Mouse (Mus musculus) forebrain, embryonic 15.5 days (tissue): Measurements from ENCODE around the gene Nup210l. TPM values are rescaled to one million over a fixed set of nuclear protein-coding genes. Genes with fewer than 3 reads are reported as not detected.

Experiments used
- ATAC-seq: fragments of 200-750 bp; cut with Nextera tagmentation; replicated peaks from 2 replicates; pipeline ENCODE4 v1.8.0; 2017; ENCODE audit warnings: mild to moderate bottlenecking, moderate TSS enrichment, moderate library complexity
- H3K27ac ChIP-seq: fragments of 300-500 bp; sonication (generic); replicated peaks from 2 replicates; pipeline ENCODE4 v1.5.1; 2015; ENCODE audit warnings: mild to moderate bottlenecking, inconsistent platforms
- H3K27me3 ChIP-seq: fragments of 300-500 bp; sonication (generic); 2 replicates; pipeline ENCODE4 v1.6.1; 2015; ENCODE audit warnings: inconsistent platforms
- H3K36me3 ChIP-seq: fragments of 300-500 bp; sonication (generic); 2 replicates; pipeline ENCODE4 v1.6.1; 2015; ENCODE audit warnings: mild to moderate bottlenecking, inconsistent platforms
- H3K4me1 ChIP-seq: fragments of 300-500 bp; sonication (generic); 2 replicates; pipeline ENCODE4 v1.6.1; 2015; ENCODE audit warnings: inconsistent platforms
- H3K4me2 ChIP-seq: fragments of 300-500 bp; sonication (generic); replicated peaks from 2 replicates; pipeline ENCODE4 v1.6.1; 2015; ENCODE audit warnings: mild to moderate bottlenecking, inconsistent platforms
- H3K4me3 ChIP-seq: fragments of 300-500 bp; sonication (generic); 2 replicates; pipeline ENCODE4 v1.5.1; 2015; ENCODE audit warnings: mild to moderate bottlenecking, inconsistent platforms
- H3K9ac ChIP-seq: fragments of 300-500 bp; sonication (generic); replicated peaks from 2 replicates; pipeline ENCODE4 v1.6.1; 2015; ENCODE audit warnings: mild to moderate bottlenecking, inconsistent platforms
- H3K9me3 ChIP-seq: fragments of 300-500 bp; sonication (generic); 2 replicates; pipeline ENCODE4 v1.6.1; 2016; ENCODE audit warnings: inconsistent platforms
- WGBS: fragments of 180-500 bp; shearing (Covaris S2); methylation state at CpG from one replicate; pipeline ENCODE4 v1.1.7; 2015; ENCODE audit warnings: mixed read lengths; 5-methylcytosine and 5-hydroxymethylcytosine counted together
- polyA plus RNA-seq: library from polyadenylated mRNA; unstranded; fragments of >200 nt; fragmentation: Nextera tagmentation; extraction: Ambion mirVana; gene quantifications from 2 replicates; pipeline ENCODE4 v1.2.1, GENCODE M21; 2015

The Nup210l gene
- polyA plus RNA-seq: 0.23 and 0.29 TPM in 2 replicates

- no peak within 1 kb of the TSS for H3K4me3 ChIP-seq
- H3K4me2 ChIP-seq: no peak within 1 kb of the TSS
- H3K36me3 ChIP-seq: peaks cover 16% of the 10 kb centered on the region
- no peaks in the 10 kb centered on the region for H3K9me3 ChIP-seq
- WGBS: 83% methylated on average over 13 of the region's 13 CpGs
- H3K9ac ChIP-seq: no peak within 1 kb of the TSS
- no peaks in the 10 kb centered on the region for H3K27me3 ChIP-seq
- no peaks in the 10 kb centered on the region for H3K4me1 ChIP-seq
- ATAC-seq: no peak
- H3K27ac ChIP-seq: no peak within 1 kb of the TSS
These were observed at the start of gene Nup210l for GRCm38 (mm10) chr3:90103938-90104337. Gene Nup210l (plus strand): TSS chr3:90104132.

- peaks cover 61% of the 10 kb centered on the region for H3K36me3 ChIP-seq
- H3K4me3 ChIP-seq: no peak overlapping the region
- H3K27me3 ChIP-seq: no peaks in the 10 kb centered on the region
- 0 out of 2 replicates have a peak, but pooled peaks cover 2% of the 10 kb centered on the region for H3K4me1 ChIP-seq
- ATAC-seq: no peak
- H3K4me2 ChIP-seq: no peak overlapping the region
- H3K9me3 ChIP-seq: no peaks in the 10 kb centered on the region
- no peak overlapping the region for H3K27ac ChIP-seq
- WGBS: 96% methylated on average over 6 of the region's 6 CpGs
- H3K9ac ChIP-seq: no peak overlapping the region
These were observed 42.4 kb upstream of the Nup210l start for GRCm38 (mm10) chr3:90061549-90061948.

GRCm38 (mm10) chr3:90062539-90062938 lies 41.4 kb upstream of the Nup210l start:
- ATAC-seq: no peak
- H3K4me1 ChIP-seq: no peaks in the 10 kb centered on the region
- H3K4me3 ChIP-seq: no peak overlapping the region
- H3K9me3 ChIP-seq: no peaks in the 10 kb centered on the region
- no peak overlapping the region for H3K27ac ChIP-seq
- H3K36me3 ChIP-seq: peaks cover 52% of the 10 kb centered on the region
- WGBS: 73% methylated on average over 2 of the region's 2 CpGs
- H3K27me3 ChIP-seq: no peaks in the 10 kb centered on the region
- H3K9ac ChIP-seq: no peak overlapping the region
- no peak overlapping the region for H3K4me2 ChIP-seq

- H3K36me3 ChIP-seq: peaks cover 40% of the 10 kb centered on the region
- WGBS: 89% methylated on average over 3 of the region's 3 CpGs
These were observed 39.5 kb upstream of the Nup210l start for GRCm38 (mm10) chr3:90064383-90064782.

GRCm38 (mm10) chr3:90065553-90065952 lies 38.4 kb upstream of the Nup210l start:
- Histone ChIP-seq H3K36me3 (peaks cover 34% of the 10 kb centered on the region), H3K27me3 (no peaks in the 10 kb centered on the region), H3K9ac (no peak overlapping the region), H3K4me2 (no peak overlapping the region), H3K9me3 (no peaks in the 10 kb centered on the region), H3K27ac (no peak overlapping the region), H3K4me1 (no peaks in the 10 kb centered on the region), H3K4me3 (no peak overlapping the region)
- WGBS: 63% methylated on average over 3 of the region's 3 CpGs
- ATAC-seq: no peak

More at GRCm38 (mm10) chr3:90064383-90064782, 39.5 kb upstream of the Nup210l start:
- ATAC-seq: no peak
- Histone ChIP-seq H3K9me3 (no peaks in the 10 kb centered on the region), H3K27ac (no peak overlapping the region), H3K27me3 (no peaks in the 10 kb centered on the region), H3K4me3 (no peak overlapping the region), H3K4me2 (no peak overlapping the region), H3K9ac (no peak overlapping the region), H3K4me1 (no peaks in the 10 kb centered on the region)

- 87% methylated on average over 4 of the region's 4 CpGs for WGBS
- Histone ChIP-seq H3K27ac (no peak overlapping the region), H3K4me2 (no peak overlapping the region), H3K4me3 (no peak overlapping the region), H3K9ac (no peak overlapping the region), H3K36me3 (peaks cover 11% of the 10 kb centered on the region), H3K4me1 (no peaks in the 10 kb centered on the region), H3K9me3 (no peaks in the 10 kb centered on the region), H3K27me3 (no peaks in the 10 kb centered on the region)
- no peak for ATAC-seq
These were observed 36.1 kb upstream of the Nup210l start for GRCm38 (mm10) chr3:90067851-90068250.

GRCm38 (mm10) chr3:90069688-90070087 lies 34.2 kb upstream of the Nup210l start:
- Histone ChIP-seq H3K36me3 (peaks cover 9% of the 10 kb centered on the region; the same call in 1 of the 2 replicates), H3K9me3 (no peaks in the 10 kb centered on the region), H3K27me3 (no peaks in the 10 kb centered on the region), H3K27ac (no peak overlapping the region), H3K4me3 (no peak overlapping the region), H3K9ac (no peak overlapping the region), H3K4me1 (no peaks in the 10 kb centered on the region), H3K4me2 (no peak overlapping the region)
- WGBS: 86% methylated on average over 7 of the region's 7 CpGs
- ATAC-seq: no peak

GRCm38 (mm10) chr3:90072294-90072693 lies 31.6 kb upstream of the Nup210l start, which contains the start of gene Tpm3:
Gene Tpm3 (plus strand): TSS chr3:90072649.
- WGBS: 76% methylated on average over 4 of the region's 4 CpGs
- H3K27ac ChIP-seq: no peak within 1 kb of the TSS
- H3K4me1 ChIP-seq: peaks cover 3% of the 10 kb centered on the region
- H3K4me3 ChIP-seq: no peak within 1 kb of the TSS
- ATAC-seq: no peak
- no peak within 1 kb of the TSS for H3K4me2 ChIP-seq
- no peaks in the 10 kb centered on the region for H3K9me3 ChIP-seq
- no peaks in the 10 kb centered on the region for H3K27me3 ChIP-seq
- H3K9ac ChIP-seq: no peak within 1 kb of the TSS
- no peaks in the 10 kb centered on the region for H3K36me3 ChIP-seq

- ATAC-seq: no peak
These were observed 26.8 kb upstream of the Nup210l start for GRCm38 (mm10) chr3:90076921-90077716.

GRCm38 (mm10) chr3:90078224-90078623 lies 25.7 kb upstream of the Nup210l start:
- Histone ChIP-seq H3K9me3 (no peaks in the 10 kb centered on the region), H3K9ac (no peak overlapping the region), H3K4me3 (no peak overlapping the region), H3K36me3 (no peaks in the 10 kb centered on the region), H3K27me3 (no peaks in the 10 kb centered on the region), H3K4me2 (no peak overlapping the region), H3K4me1 (peaks cover 39% of the 10 kb centered on the region), H3K27ac (no peak overlapping the region)
- ATAC-seq: no peak
- WGBS: 60% methylated on average over 5 of the region's 5 CpGs

More at GRCm38 (mm10) chr3:90076921-90077716, 26.8 kb upstream of the Nup210l start:
- Histone ChIP-seq H3K4me3 (no peak overlapping the region), H3K36me3 (no peaks in the 10 kb centered on the region), H3K27me3 (no peaks in the 10 kb centered on the region), H3K4me2 (no peak overlapping the region), H3K9me3 (no peaks in the 10 kb centered on the region), H3K4me1 (peaks cover 28% of the 10 kb centered on the region), H3K27ac (no peak overlapping the region), H3K9ac (no peak overlapping the region)
- WGBS: 9% methylated on average over 5 of the region's 5 CpGs

- Histone ChIP-seq H3K4me1 (peaks cover 49% of the 10 kb centered on the region), H3K27me3 (no peaks in the 10 kb centered on the region), H3K36me3 (no peaks in the 10 kb centered on the region), H3K4me2 (peak overlapping the region; percentile 63), H3K9ac (peak overlapping the region; percentile 81), H3K27ac (peak overlapping the region; percentile 93), H3K9me3 (no peaks in the 10 kb centered on the region), H3K4me3 (peak overlapping the region; percentile 88)
- peak; percentile 93 for ATAC-seq
- 0% methylated on average over 33 of the region's 33 CpGs for WGBS
These were observed 24.7 kb upstream of the Nup210l start for GRCm38 (mm10) chr3:90079133-90079762.

GRCm38 (mm10) chr3:90079763-90080497 lies 24.0 kb upstream of the Nup210l start:
- H3K9me3 ChIP-seq: no peaks in the 10 kb centered on the region
- peak; percentile 72 for ATAC-seq
- H3K4me2 ChIP-seq: peak overlapping the region; percentile 63
- peak overlapping the region; percentile 88 for H3K4me3 ChIP-seq
- peak overlapping the region; percentile 81 for H3K9ac ChIP-seq
- H3K4me1 ChIP-seq: peaks cover 56% of the 10 kb centered on the region
- under 1% methylated on average over 53 of the region's 53 CpGs for WGBS
- H3K27me3 ChIP-seq: no peaks in the 10 kb centered on the region
- H3K36me3 ChIP-seq: no peaks in the 10 kb centered on the region
- peak overlapping the region; percentile 93 for H3K27ac ChIP-seq
